In genomic region chr13:91366540-91366939, GRCm38 (mm10) we compare ENCODE assay signal across 24 mouse cellular contexts.
DNase-seq lines count a peak whose midpoint lies in the region; ATAC-seq and TF ChIP-seq lines count a peak whose summit lies in the region.
"Had no signal": no experiment of that assay in that cellular context is flagged by ENCODE, and none has a peak within 500 bp of the region (broad histone marks: within the 10 kb centered on the region; RNA-seq: fewer than 3 reads in every experiment).

No protein-coding gene starts in this region.

- H3K9ac ChIP-seq in limb, embryonic 15.5 days = no peak overlapping the region
- H3K9ac ChIP-seq: embryonic facial prominence, embryonic 15.5 days; forebrain, postnatal 0 days; hindbrain, embryonic 12.5 days; hindbrain, embryonic 15.5 days had no signal

- no peak overlapping the region for H3K4me3 ChIP-seq in limb, embryonic 15.5 days
- no peak overlapping the region for H3K4me3 ChIP-seq in limb, embryonic 10.5 days
- H3K4me3 ChIP-seq in C2C12 (ENCODE audit: insufficient read depth, poor library complexity, severe bottlenecking) = no peak overlapping the region
- H3K4me3 ChIP-seq: embryonic facial prominence, embryonic 15.5 days; hindbrain, embryonic 12.5 days; hindbrain, embryonic 15.5 days had no signal

- no peaks in the 10 kb centered on the region for H3K79me3 ChIP-seq in C2C12 (ENCODE audit: low read depth)

- 38% methylated on average over 4 of the region's 4 CpGs for WGBS in limb, embryonic 15.5 days
- 84% methylated on average over 4 of the region's 4 CpGs for WGBS in limb, embryonic 10.5 days

- no peak overlapping the region for H3K4me2 ChIP-seq in limb, embryonic 15.5 days
- H3K4me2 ChIP-seq: embryonic facial prominence, embryonic 15.5 days; heart, embryonic 11.5 days; hindbrain, embryonic 12.5 days; hindbrain, embryonic 15.5 days had no signal

- ATAC-seq in limb, embryonic 15.5 days (ENCODE audit: insufficient number of reproducible peaks, low FRiP score, low TSS enrichment, low read depth) = no peak
- ATAC-seq: forebrain, embryonic 14.5 days; forebrain, postnatal 0 days; intestine, postnatal 0 days had no signal

- H3K9me3 ChIP-seq in limb, embryonic 15.5 days = no peaks in the 10 kb centered on the region
- H3K9me3 ChIP-seq in limb, embryonic 10.5 days (replicated peaks) = no peaks in the 10 kb centered on the region
- H3K9me3 ChIP-seq: embryonic facial prominence, embryonic 15.5 days; G1E; hindbrain, embryonic 12.5 days; hindbrain, embryonic 15.5 days had no signal

- H3K79me2 ChIP-seq in C2C12 (ENCODE audit: control insufficient read depth, insufficient read depth) = no peaks in the 10 kb centered on the region

- no peaks in the 10 kb centered on the region for H3K36me3 ChIP-seq in limb, embryonic 15.5 days
- no peaks in the 10 kb centered on the region for H3K36me3 ChIP-seq in limb, embryonic 10.5 days
- no peaks in the 10 kb centered on the region for H3K36me3 ChIP-seq in C2C12 (ENCODE audit: control insufficient read depth, insufficient read depth)
- H3K36me3 ChIP-seq: embryonic facial prominence, embryonic 15.5 days; G1E; hindbrain, embryonic 12.5 days; hindbrain, embryonic 15.5 days had no signal

- no peak overlapping the region for H3ac ChIP-seq in C2C12 (ENCODE audit: control insufficient read depth, insufficient read length, low read depth)

- TF ChIP-seq CTCF in C2C12 (IDR thresholded peaks at IDR 0.05; ENCODE audit: control insufficient read depth, insufficient read depth, insufficient read length) = no peak

- DNase-seq in heart, adult 11 months = peak; percentile 53
- no peak for DNase-seq in heart, adult 18-20 months
- DNase-seq in limb, embryonic 10.5 days (ENCODE audit: low spot score) = no peak
- DNase-seq in 3134 (ENCODE audit: extremely low read depth, insufficient read length, low spot score) = peak; percentile 48
- no peak for DNase-seq in kidney, postnatal 10 days
- DNase-seq in embryo, embryonic 11 days = no peak
- DNase-seq: adrenal gland, adult 2 months; adrenal gland, postnatal 14 days; cerebellum, adult 11 months; cerebellum, adult 2 months; cerebellum, adult 9-11 months; forebrain, postnatal 0 days; gastrocnemius, adult 2 months; gastrocnemius, postnatal 14 days had no signal

- no peaks in the 10 kb centered on the region for H3K27me3 ChIP-seq in limb, embryonic 15.5 days
- H3K27me3 ChIP-seq in limb, embryonic 10.5 days (ENCODE audit: low read depth, poor library complexity, severe bottlenecking) = no peaks in the 10 kb centered on the region
- H3K27me3 ChIP-seq in C2C12 (ENCODE audit: control insufficient read depth, insufficient read depth, insufficient read length) = no peaks in the 10 kb centered on the region
- H3K27me3 ChIP-seq: CH12.LX; embryonic facial prominence, embryonic 15.5 days; hindbrain, embryonic 12.5 days; hindbrain, embryonic 15.5 days had no signal

- peaks cover 40% of the 10 kb centered on the region for H3K4me1 ChIP-seq in limb, embryonic 15.5 days
- peaks cover 41% of the 10 kb centered on the region for H3K4me1 ChIP-seq in limb, embryonic 10.5 days

- 0 out of 2 replicates have a peak overlapping the region, but pooled peaks have one; percentile 2 for H3K27ac ChIP-seq in limb, embryonic 15.5 days
- H3K27ac ChIP-seq in limb, embryonic 10.5 days = no peak overlapping the region
- H3K27ac ChIP-seq: hindbrain, embryonic 12.5 days; hindbrain, embryonic 15.5 days had no signal

TF ChIP-seq in C2C12, 6 proteins besides CTCF, POLR2A, EP300 and RAD21:
- TF ChIP-seq MAX (IDR thresholded peaks at IDR 0.05) (peak; percentile 87), CEBPB (IDR thresholded peaks at IDR 0.05; ENCODE audit: low read depth) (no peak), USF1 (IDR thresholded peaks at IDR 0.05; ENCODE audit: low read depth) (peak; percentile 99)

Comparison
In these comparisons a context has a peak if more than half of its experiments do, and no peak if none do; other contexts are left out.
1. DNase-seq: peak in heart, adult 11 months (single experiment) and 3134 (single experiment); none in heart, adult 18-20 months (0 of 2), limb, embryonic 10.5 days (single experiment), kidney, postnatal 10 days (single experiment) and embryo, embryonic 11 days (single experiment).